Mouse (Mus musculus): Measurements from ENCODE around the gene Cep85l. TPM values are rescaled to one million over a fixed set of nuclear protein-coding genes. Genes with fewer than 3 reads are reported as not detected.

Gene Cep85l
- polyA plus RNA-seq, 1 experiment from 2014 or later: 2.8 TPM

DNA sequence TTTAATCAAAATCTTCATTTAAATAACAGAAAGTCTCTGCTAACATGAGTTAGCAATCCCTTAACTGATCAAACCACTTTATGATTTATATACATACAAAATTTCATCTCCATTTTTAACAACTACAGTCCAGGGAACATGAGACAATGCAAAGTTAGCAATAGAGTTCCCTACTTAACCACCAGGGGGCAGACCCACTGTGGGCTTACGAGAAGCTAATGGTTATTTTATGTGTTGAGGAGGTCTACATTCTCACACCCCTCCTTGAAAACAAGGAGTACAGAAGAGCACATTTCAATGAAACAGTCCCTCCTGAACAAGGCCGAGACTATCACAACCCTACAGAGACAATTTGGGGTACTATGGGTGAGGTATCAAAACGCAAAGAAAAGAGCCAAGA lies 33.2 kb downstream of the Cep85l start:
- Histone ChIP-seq H3K36me3 (ENCODE audit: insufficient read depth, low read length) (no peaks in the 10 kb centered on the region), H3K27ac (ENCODE audit: low read length) (no peak overlapping the region), H3K4me3 (ENCODE audit: low read length) (no peak overlapping the region), H3K4me1 (ENCODE audit: insufficient read depth, low read length) (peaks cover 2% of the 10 kb centered on the region; the same call in 1 of the 2 replicates), H3K9me3 (ENCODE audit: low read length) (no peaks in the 10 kb centered on the region), H3K9ac (replicated peaks; ENCODE audit: low read length) (no peak overlapping the region), H3K4me2 (replicated peaks; ENCODE audit: low read depth, low read length) (no peak overlapping the region), H3K27me3 (ENCODE audit: insufficient read depth, low read length) (no peaks in the 10 kb centered on the region)
- no peak for ATAC-seq (ENCODE audit: low FRiP score, low TSS enrichment)
- 57% methylated on average over 3 of the region's 3 CpGs for WGBS

DNA sequence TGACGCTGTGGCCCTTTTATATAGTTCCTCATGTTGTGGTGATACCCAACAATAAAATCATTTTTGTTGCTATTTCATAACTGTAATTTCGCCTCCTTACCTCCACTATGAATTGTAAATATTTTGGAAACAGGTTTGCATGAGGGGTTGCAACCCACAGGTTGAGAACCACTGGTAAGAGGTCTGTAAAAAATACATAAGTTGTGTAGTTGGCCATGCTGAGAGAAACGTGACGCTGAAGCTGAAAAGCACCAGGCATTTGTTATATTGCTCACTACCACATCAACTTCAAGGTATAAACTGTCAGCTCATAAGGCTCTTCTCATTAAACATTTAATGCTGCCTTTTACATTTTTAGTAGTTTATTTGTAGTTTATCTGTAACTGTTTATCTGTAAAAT lies 34.2 kb downstream of the Cep85l start:
- no peak for ATAC-seq (ENCODE audit: low FRiP score, low TSS enrichment)
- Histone ChIP-seq H3K36me3 (ENCODE audit: insufficient read depth, low read length) (no peaks in the 10 kb centered on the region), H3K9ac (replicated peaks; ENCODE audit: low read length) (no peak overlapping the region), H3K4me3 (ENCODE audit: low read length) (no peak overlapping the region), H3K27ac (ENCODE audit: low read length) (no peak overlapping the region), H3K27me3 (ENCODE audit: insufficient read depth, low read length) (no peaks in the 10 kb centered on the region), H3K4me2 (replicated peaks; ENCODE audit: low read depth, low read length) (no peak overlapping the region), H3K4me1 (ENCODE audit: insufficient read depth, low read length) (peaks cover 2% of the 10 kb centered on the region; the same call in 1 of the 2 replicates), H3K9me3 (ENCODE audit: low read length) (no peaks in the 10 kb centered on the region)
- WGBS: 88% methylated on average over 4 of the region's 4 CpGs

DNA sequence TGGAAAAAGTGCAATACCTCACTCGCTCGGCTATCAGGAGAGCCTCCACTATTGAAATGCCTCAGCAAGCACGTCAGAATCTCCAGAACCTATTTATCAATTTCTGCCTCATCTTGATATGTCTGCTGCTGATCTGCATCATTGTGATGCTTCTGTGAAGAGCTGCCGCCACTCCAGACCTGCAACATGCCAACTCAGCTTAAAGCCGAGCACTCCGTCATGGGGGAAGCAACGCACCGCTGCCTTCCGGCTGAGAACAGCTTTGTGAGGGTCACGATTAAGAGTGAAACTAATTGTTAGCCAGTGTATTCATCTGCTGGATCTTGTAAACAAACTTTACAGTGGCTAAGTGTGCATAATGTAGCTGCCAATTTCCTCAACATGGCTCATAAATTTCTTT lies 35.9 kb downstream of the Cep85l start:
- H3K4me2 ChIP-seq (replicated peaks; ENCODE audit: low read depth, low read length): no peak overlapping the region
- H3K36me3 ChIP-seq (ENCODE audit: insufficient read depth, low read length): no peaks in the 10 kb centered on the region
- H3K4me1 ChIP-seq (ENCODE audit: insufficient read depth, low read length): peaks cover 2% of the 10 kb centered on the region; the same call in 1 of the 2 replicates
- H3K4me3 ChIP-seq (ENCODE audit: low read length): no peak overlapping the region
- 69% methylated on average over 10 of the region's 10 CpGs for WGBS
- no peaks in the 10 kb centered on the region for H3K27me3 ChIP-seq (ENCODE audit: insufficient read depth, low read length)
- H3K9me3 ChIP-seq (ENCODE audit: low read length): no peaks in the 10 kb centered on the region
- no peak overlapping the region for H3K9ac ChIP-seq (replicated peaks; ENCODE audit: low read length)
- no peak for ATAC-seq (ENCODE audit: low FRiP score, low TSS enrichment)
- no peak overlapping the region for H3K27ac ChIP-seq (ENCODE audit: low read length)

DNA sequence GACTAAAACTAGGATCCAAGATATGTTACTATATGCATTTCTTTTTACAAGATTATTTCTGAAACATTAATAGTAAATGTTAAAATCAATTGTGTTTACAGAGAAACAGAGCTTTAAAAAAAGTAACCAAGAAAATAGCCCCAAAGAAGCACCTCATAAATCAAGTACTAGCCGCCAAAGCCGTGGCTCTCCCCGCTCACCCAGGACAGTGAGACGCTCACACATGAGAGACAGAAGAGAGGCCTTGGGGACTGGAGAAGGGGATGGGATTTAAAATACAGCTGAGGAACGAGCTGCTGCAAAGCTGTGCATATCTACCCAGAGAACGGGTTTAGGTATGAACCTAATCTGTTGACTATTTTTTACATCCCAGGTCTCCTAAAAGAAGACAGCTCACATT lies 36.4 kb downstream of the Cep85l start:
- no peaks in the 10 kb centered on the region for H3K36me3 ChIP-seq (ENCODE audit: insufficient read depth, low read length)
- no peak overlapping the region for H3K27ac ChIP-seq (ENCODE audit: low read length)
- H3K4me3 ChIP-seq (ENCODE audit: low read length): no peak overlapping the region
- no peak for ATAC-seq (ENCODE audit: low FRiP score, low TSS enrichment)
- no peaks in the 10 kb centered on the region for H3K9me3 ChIP-seq (ENCODE audit: low read length)
- H3K4me1 ChIP-seq (ENCODE audit: insufficient read depth, low read length): peaks cover 2% of the 10 kb centered on the region; the same call in 1 of the 2 replicates
- H3K9ac ChIP-seq (replicated peaks; ENCODE audit: low read length): no peak overlapping the region
- no peak overlapping the region for H3K4me2 ChIP-seq (replicated peaks; ENCODE audit: low read depth, low read length)
- WGBS: 35% methylated on average over 6 of the region's 6 CpGs
- H3K27me3 ChIP-seq (ENCODE audit: insufficient read depth, low read length): no peaks in the 10 kb centered on the region

GRCm38 (mm10) chr10:53342166-53342728 lies 37.5 kb downstream of the Cep85l start:
- Histone ChIP-seq H3K27me3 (ENCODE audit: insufficient read depth, low read length) (no peaks in the 10 kb centered on the region), H3K4me3 (ENCODE audit: low read length) (no peak overlapping the region), H3K27ac (ENCODE audit: low read length) (no peak overlapping the region), H3K4me1 (ENCODE audit: insufficient read depth, low read length) (peaks cover 2% of the 10 kb centered on the region; the same call in 1 of the 2 replicates), H3K9me3 (ENCODE audit: low read length) (no peaks in the 10 kb centered on the region), H3K4me2 (replicated peaks; ENCODE audit: low read depth, low read length) (no peak overlapping the region), H3K36me3 (ENCODE audit: insufficient read depth, low read length) (no peaks in the 10 kb centered on the region), H3K9ac (replicated peaks; ENCODE audit: low read length) (no peak overlapping the region)
- 89% methylated on average over 9 of the region's 9 CpGs for WGBS
- ATAC-seq (ENCODE audit: low FRiP score, low TSS enrichment): no peak

GRCm38 (mm10) chr10:53341288-53341965 lies 38.3 kb downstream of the Cep85l start:
- Histone ChIP-seq H3K9me3 (ENCODE audit: low read length) (no peaks in the 10 kb centered on the region), H3K4me3 (ENCODE audit: low read length) (no peak overlapping the region), H3K4me1 (ENCODE audit: insufficient read depth, low read length) (peaks cover 2% of the 10 kb centered on the region; the same call in 1 of the 2 replicates), H3K9ac (replicated peaks; ENCODE audit: low read length) (no peak overlapping the region), H3K4me2 (replicated peaks; ENCODE audit: low read depth, low read length) (no peak overlapping the region), H3K27me3 (ENCODE audit: insufficient read depth, low read length) (no peaks in the 10 kb centered on the region), H3K36me3 (ENCODE audit: insufficient read depth, low read length) (no peaks in the 10 kb centered on the region), H3K27ac (ENCODE audit: low read length) (no peak overlapping the region)
- 79% methylated on average over 7 of the region's 7 CpGs for WGBS
- ATAC-seq (ENCODE audit: low FRiP score, low TSS enrichment): no peak

- WGBS: 78% methylated on average over 2 of the region's 2 CpGs
- no peaks in the 10 kb centered on the region for H3K9me3 ChIP-seq (ENCODE audit: low read length)
- peaks cover 2% of the 10 kb centered on the region; the same call in 1 of the 2 replicates for H3K4me1 ChIP-seq (ENCODE audit: insufficient read depth, low read length)
- no peak for ATAC-seq (ENCODE audit: low FRiP score, low TSS enrichment)
- H3K4me3 ChIP-seq (ENCODE audit: low read length): no peak overlapping the region
- H3K9ac ChIP-seq (replicated peaks; ENCODE audit: low read length): no peak overlapping the region
- H3K4me2 ChIP-seq (replicated peaks; ENCODE audit: low read depth, low read length): no peak overlapping the region
- no peaks in the 10 kb centered on the region for H3K27me3 ChIP-seq (ENCODE audit: insufficient read depth, low read length)
- H3K36me3 ChIP-seq (ENCODE audit: insufficient read depth, low read length): no peaks in the 10 kb centered on the region
- H3K27ac ChIP-seq (ENCODE audit: low read length): no peak overlapping the region
Observed at GRCm38 (mm10) chr10:53339045-53339444, 40.7 kb downstream of the Cep85l start.

GRCm38 (mm10) chr10:53337162-53337923 lies 42.4 kb downstream of the Cep85l start, which contains the start of gene Pln:
Gene Pln, plus strand, starts transcription at chr10:53337667.
- Histone ChIP-seq H3K27ac (ENCODE audit: low read length) (no peak within 1 kb of the TSS), H3K36me3 (ENCODE audit: insufficient read depth, low read length) (no peaks in the 10 kb centered on the region), H3K4me3 (ENCODE audit: low read length) (no peak within 1 kb of the TSS), H3K27me3 (ENCODE audit: insufficient read depth, low read length) (no peaks in the 10 kb centered on the region), H3K4me1 (ENCODE audit: insufficient read depth, low read length) (no peaks in the 10 kb centered on the region), H3K9me3 (ENCODE audit: low read length) (no peaks in the 10 kb centered on the region), H3K9ac (replicated peaks; ENCODE audit: low read length) (no peak within 1 kb of the TSS), H3K4me2 (replicated peaks; ENCODE audit: low read depth, low read length) (no peak within 1 kb of the TSS)
- WGBS: 73% methylated on average over 6 of the region's 6 CpGs
- no peak for ATAC-seq (ENCODE audit: low FRiP score, low TSS enrichment)

- Histone ChIP-seq H3K9ac (replicated peaks; ENCODE audit: low read length) (no peak overlapping the region), H3K36me3 (ENCODE audit: insufficient read depth, low read length) (no peaks in the 10 kb centered on the region), H3K4me1 (ENCODE audit: insufficient read depth, low read length) (no peaks in the 10 kb centered on the region), H3K27ac (ENCODE audit: low read length) (no peak overlapping the region), H3K27me3 (ENCODE audit: insufficient read depth, low read length) (no peaks in the 10 kb centered on the region), H3K4me3 (ENCODE audit: low read length) (no peak overlapping the region), H3K4me2 (replicated peaks; ENCODE audit: low read depth, low read length) (no peak overlapping the region), H3K9me3 (ENCODE audit: low read length) (no peaks in the 10 kb centered on the region)
- ATAC-seq (ENCODE audit: low FRiP score, low TSS enrichment): no peak
- WGBS: 81% methylated on average over 3 of the region's 3 CpGs
Observed at GRCm38 (mm10) chr10:53335974-53336373, 43.8 kb downstream of the Cep85l start.

DNA sequence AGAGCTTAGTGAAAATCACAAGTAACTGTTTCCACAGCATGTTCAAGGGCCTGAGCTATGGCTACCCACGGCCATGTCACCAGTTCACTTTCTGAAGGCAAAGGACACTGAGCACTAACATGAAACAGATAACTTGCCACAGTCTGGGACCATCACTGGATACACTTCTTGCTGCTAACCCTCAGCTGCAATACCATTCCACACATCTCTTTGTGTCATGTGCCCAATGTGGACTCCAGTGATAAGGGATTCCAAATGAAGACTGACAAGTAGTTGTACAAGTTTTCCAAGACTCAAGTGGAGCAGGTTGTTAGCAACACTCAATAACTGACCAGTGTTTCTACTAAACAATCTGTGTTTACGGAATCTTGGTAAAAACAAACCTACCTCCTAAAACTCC lies 44.5 kb downstream of the Cep85l start:
- no peak overlapping the region for H3K4me2 ChIP-seq (replicated peaks; ENCODE audit: low read depth, low read length)
- no peaks in the 10 kb centered on the region for H3K36me3 ChIP-seq (ENCODE audit: insufficient read depth, low read length)
- H3K4me1 ChIP-seq (ENCODE audit: insufficient read depth, low read length): no peaks in the 10 kb centered on the region
- H3K9me3 ChIP-seq (ENCODE audit: low read length): no peaks in the 10 kb centered on the region
- H3K4me3 ChIP-seq (ENCODE audit: low read length): no peak overlapping the region
- WGBS: 70% methylated on average over 2 of the region's 2 CpGs
- H3K27ac ChIP-seq (ENCODE audit: low read length): no peak overlapping the region
- no peak overlapping the region for H3K9ac ChIP-seq (replicated peaks; ENCODE audit: low read length)
- H3K27me3 ChIP-seq (ENCODE audit: insufficient read depth, low read length): no peaks in the 10 kb centered on the region
- no peak for ATAC-seq (ENCODE audit: low FRiP score, low TSS enrichment)

All from kidney, embryonic 16.5 days (tissue).